Mouse (Mus musculus) c-Kit-positive CD71-positive TER-119-negative erythroid progenitor cells, embryonic 14.5 days (primary cell): ENCODE measurements at regions not wholly inside any gene's neighbourhood (a gene's known extent, or its start where the extent isn't known, plus 50 kb on each side); places are given as distances from the start of the nearest gene placed in this dataset.

Experiments used
- DNase-seq: peaks from one replicate; pipeline ENCODE4 v3.0.0-alpha.2; 2013; ENCODE audit warnings: low read depth

GRCm38 (mm10) chr1:71472691-71473090, 58.0 kb upstream of the Abca12 start:
- no peak for DNase-seq

GRCm38 (mm10) chr1:71483149-71483548, 68.4 kb upstream of the Abca12 start:
- DNase-seq: no peak

DNA sequence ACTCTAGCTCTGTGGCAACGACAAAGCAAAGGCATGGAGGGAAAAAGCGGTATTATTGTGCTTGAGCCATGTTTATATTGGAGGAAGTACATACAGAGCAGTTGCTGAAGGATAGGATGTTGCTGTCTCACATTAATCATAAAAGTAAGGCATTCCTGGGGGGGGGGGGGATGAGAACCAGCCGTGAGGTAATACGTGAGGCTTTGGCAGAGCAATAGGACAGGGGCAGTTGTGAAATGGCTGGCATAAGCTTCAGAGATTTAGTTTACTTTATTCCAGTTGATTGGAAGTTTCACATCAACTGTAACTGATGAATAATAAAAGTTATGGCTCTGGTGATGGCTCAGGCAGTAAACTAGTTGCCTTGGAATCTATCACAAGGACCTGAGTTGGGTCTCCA, 62.4 kb upstream of the Atic start:
- DNase-seq: no peak

DNA sequence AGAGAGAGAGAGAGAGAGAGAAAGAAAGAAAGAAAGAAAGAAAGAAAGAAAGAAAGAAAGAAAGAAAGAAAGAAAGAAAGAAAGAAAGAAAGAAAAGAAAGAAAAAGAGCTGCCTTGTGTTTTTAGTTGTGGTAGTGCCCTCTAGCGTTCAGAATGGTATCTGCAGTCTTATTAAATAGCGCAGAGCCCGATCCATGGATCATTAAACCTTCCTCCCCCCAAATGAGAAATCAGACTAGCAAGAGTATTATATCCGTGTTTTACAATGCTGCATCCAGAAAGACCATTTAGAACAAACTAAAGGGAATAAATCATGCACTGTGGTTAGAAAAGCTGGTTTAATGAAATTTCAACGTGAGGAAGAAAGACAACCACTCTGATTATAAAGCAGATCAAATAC, 51.1 kb upstream of the Atic start:
- DNase-seq: peak; percentile 8

GRCm38 (mm10) chr1:71506534-71506933, 50.4 kb upstream of the Atic start:
- no peak for DNase-seq
